Mouse (Mus musculus) intestine, embryonic 14.5 days (tissue): ENCODE results near the gene Tcl1b3. TPM values are rescaled to one million over a fixed set of nuclear protein-coding genes. Genes with fewer than 3 reads are reported as not detected.
"Not testable (repeated sequence)": the region's sequence is repeated elsewhere in the genome, so short reads cannot be mapped to it uniquely, and the experiment has no call there.

Experiments used
- ATAC-seq: fragments of 200-750 bp; cut with Nextera tagmentation; replicated peaks from 2 replicates; pipeline ENCODE4 v1.8.0; 2017; ENCODE audit warnings: low read depth, moderate number of reproducible peaks, moderate TSS enrichment, moderate library complexity; ENCODE audit not compliant: low FRiP score, low TSS enrichment
- DNase-seq: peaks from one replicate; pipeline ENCODE4 v3.0.0-alpha.2; 2018; ENCODE audit warnings: low spot score
- H3K27ac ChIP-seq: fragments of 300-500 bp; sonication (generic); 2 replicates; pipeline ENCODE4 v1.5.1; 2014; ENCODE audit warnings: low read depth, mild to moderate bottlenecking, control low read depth
- H3K27me3 ChIP-seq: fragments of 300-500 bp; sonication (generic); replicated peaks from 2 replicates; pipeline ENCODE4 v1.6.1; 2014; ENCODE audit warnings: low read length, control low read depth; ENCODE audit not compliant: control insufficient read depth, insufficient read depth
- H3K36me3 ChIP-seq: fragments of 300-500 bp; sonication (generic); 2 replicates; pipeline ENCODE4 v1.6.1; 2014; ENCODE audit warnings: low read length, control low read depth; ENCODE audit not compliant: control insufficient read depth, insufficient read depth
- H3K4me1 ChIP-seq: fragments of 300-500 bp; sonication (generic); replicated peaks from 2 replicates; pipeline ENCODE4 v1.6.1; 2014; ENCODE audit warnings: low read length, control low read depth, mixed read lengths; ENCODE audit not compliant: control insufficient read depth, insufficient read depth
- H3K4me2 ChIP-seq: fragments of 300-500 bp; sonication (generic); 2 replicates; pipeline ENCODE4 v1.6.1; 2014; ENCODE audit warnings: low read length
- H3K4me3 ChIP-seq: fragments of 300-500 bp; sonication (generic); 2 replicates; pipeline ENCODE4 v1.5.1; 2014; ENCODE audit warnings: low read depth, low read length, control low read depth, mixed read lengths
- H3K9ac ChIP-seq: fragments of 300-500 bp; sonication (generic); 2 replicates; pipeline ENCODE4 v1.6.1; 2014; ENCODE audit warnings: mild to moderate bottlenecking, low read length
- H3K9me3 ChIP-seq: fragments of 300-500 bp; sonication (generic); 2 replicates; pipeline ENCODE4 v1.6.1; 2016; ENCODE audit warnings: low read length, control low read depth; ENCODE audit not compliant: control insufficient read depth
- WGBS: fragments of 180-500 bp; shearing (Covaris S2); extraction: QIAGEN DNeasy Blood & Tissue Kit; methylation state at CpG from one replicate; pipeline ENCODE4 v1.1.7; 2014; 5-methylcytosine and 5-hydroxymethylcytosine counted together
- polyA plus RNA-seq: library from polyadenylated mRNA; unstranded; fragments of >200 nt; fragmentation: Nextera tagmentation; extraction: Ambion mirVana; gene quantifications from 2 replicates; pipeline ENCODE4 v1.2.1, GENCODE M21; 2014

The Tcl1b3 gene
- polyA plus RNA-seq, 1 experiment from 2014 or later, result not detected

- H3K9me3 ChIP-seq, H3K4me3 ChIP-seq, H3K4me2 ChIP-seq, ATAC-seq, H3K9ac ChIP-seq, H3K4me1 ChIP-seq, H3K27me3 ChIP-seq, H3K36me3 ChIP-seq, H3K27ac ChIP-seq, DNase-seq: not testable (repeated sequence)
- WGBS, result 28% methylated on average over 2 of the region's 2 CpGs
Measured at GRCm38 (mm10) chr12:105174318-105174717, 16.5 kb upstream of the Tcl1b3 start.

- H3K9ac ChIP-seq, ATAC-seq, H3K36me3 ChIP-seq, H3K9me3 ChIP-seq, H3K4me3 ChIP-seq, H3K4me1 ChIP-seq, DNase-seq, H3K27ac ChIP-seq, H3K4me2 ChIP-seq, H3K27me3 ChIP-seq: not testable (repeated sequence)
- 60% methylated on average over 3 of the region's 3 CpGs for WGBS
Measured at GRCm38 (mm10) chr12:105176044-105176443, 14.8 kb upstream of the Tcl1b3 start, which contains the start of gene Tcl1b5. Gene Tcl1b5 (plus strand): TSS chr12:105176344.

GRCm38 (mm10) chr12:105181040-105181644 is 9.7 kb upstream of the Tcl1b3 start:
- not testable (repeated sequence) for H3K4me1 ChIP-seq, H3K36me3 ChIP-seq, H3K27ac ChIP-seq, H3K4me3 ChIP-seq, H3K9me3 ChIP-seq, ATAC-seq, H3K27me3 ChIP-seq, H3K4me2 ChIP-seq, DNase-seq, H3K9ac ChIP-seq
- WGBS, result 72% methylated on average over 4 of the region's 4 CpGs

GRCm38 (mm10) chr12:105188980-105189379 is 1.9 kb upstream of the Tcl1b3 start:
- DNase-seq, ATAC-seq, H3K36me3 ChIP-seq, H3K4me2 ChIP-seq, H3K27ac ChIP-seq, H3K4me3 ChIP-seq, H3K9ac ChIP-seq, H3K4me1 ChIP-seq, H3K27me3 ChIP-seq, H3K9me3 ChIP-seq: not testable (repeated sequence)
- 50% methylated on average over 2 of the region's 2 CpGs for WGBS

GRCm38 (mm10) chr12:105199684-105200497 is 9.0 kb downstream of the Tcl1b3 start:
- not testable (repeated sequence) for H3K27me3 ChIP-seq, DNase-seq, H3K9me3 ChIP-seq, H3K4me1 ChIP-seq, H3K4me3 ChIP-seq, ATAC-seq, H3K4me2 ChIP-seq, H3K36me3 ChIP-seq, H3K9ac ChIP-seq, H3K27ac ChIP-seq
- 69% methylated on average over 7 of the region's 7 CpGs for WGBS

GRCm38 (mm10) chr12:105201657-105202056 is 10.8 kb downstream of the Tcl1b3 start, which contains the start of gene Tcl1b4:
Gene Tcl1b4 (plus strand): TSS chr12:105201957.
- not testable (repeated sequence) for H3K4me1 ChIP-seq, H3K27me3 ChIP-seq, H3K36me3 ChIP-seq, H3K9ac ChIP-seq, H3K4me2 ChIP-seq, ATAC-seq, H3K27ac ChIP-seq, H3K9me3 ChIP-seq, DNase-seq, H3K4me3 ChIP-seq
- 92% methylated on average over 1 of the region's 1 CpGs for WGBS

GRCm38 (mm10) chr12:105207071-105207470 is 16.2 kb downstream of the Tcl1b3 start:
- Histone ChIP-seq H3K9ac (no peak overlapping the region), H3K4me1 (no peaks in the 10 kb centered on the region), H3K27me3 (no peaks in the 10 kb centered on the region), H3K4me2 (no peak overlapping the region), H3K36me3 (no peaks in the 10 kb centered on the region), H3K4me3 (no peak overlapping the region), H3K9me3 (no peaks in the 10 kb centered on the region), H3K27ac (no peak overlapping the region)
- WGBS, result 69% methylated on average over 1 of the region's 1 CpGs
- ATAC-seq (no peak), DNase-seq (no peak)

GRCm38 (mm10) chr12:105208441-105208840 is 17.6 kb downstream of the Tcl1b3 start:
- Histone ChIP-seq H3K9me3 (no peaks in the 10 kb centered on the region), H3K36me3 (no peaks in the 10 kb centered on the region), H3K4me1 (no peaks in the 10 kb centered on the region), H3K27me3 (no peaks in the 10 kb centered on the region), H3K4me2 (no peak overlapping the region), H3K27ac (no peak overlapping the region), H3K4me3 (no peak overlapping the region), H3K9ac (no peak overlapping the region)
- ATAC-seq, result no peak
- no peak for DNase-seq
- 83% methylated on average over 1 of the region's 1 CpGs for WGBS
